8 mouse cellular contexts compared by ENCODE assay signal in genomic region chr8:123062721-123063120, GRCm38 (mm10). TPM values are rescaled to one million over a fixed set of nuclear protein-coding genes. Genes with fewer than 3 reads are reported as not detected.
DNase-seq lines count a peak whose midpoint lies in the region; ATAC-seq and TF ChIP-seq lines count a peak whose summit lies in the region.

Gene Spg7 (plus strand): TSS chr8:123062942.

- no peak within 1 kb of the TSS for H3K4me2 ChIP-seq in forebrain, embryonic 16.5 days (ENCODE audit: low read length)
- no peak within 1 kb of the TSS for H3K4me2 ChIP-seq in hindbrain, embryonic 14.5 days (replicated peaks)
- no peak within 1 kb of the TSS for H3K4me2 ChIP-seq in liver, embryonic 16.5 days (ENCODE audit: low read depth, low read length)

- DNase-seq in adrenal gland, adult 18-20 months (ENCODE audit: low spot score in 2 of 2) = no peak
- DNase-seq in adrenal gland, adult (ENCODE audit: inconsistent age in 2 of 2, low spot score in 1 of 2) = no peak
- no peak for DNase-seq in MEL (ENCODE audit: low read depth, low spot score)
- no peak for DNase-seq in hindbrain, embryonic 14.5 days (ENCODE audit: low spot score)
- DNase-seq in right cerebral cortex, postnatal 4 days = no peak
- no peak for DNase-seq in spleen, adult 12 weeks (ENCODE audit: low spot score)

- H3K27ac ChIP-seq in MEL (ENCODE audit: control insufficient read depth, low read depth, low read length) = no peak within 1 kb of the TSS
- no peak within 1 kb of the TSS for H3K27ac ChIP-seq in forebrain, embryonic 16.5 days (ENCODE audit: low read length)
- no peak within 1 kb of the TSS for H3K27ac ChIP-seq in hindbrain, embryonic 14.5 days
- no peak within 1 kb of the TSS for H3K27ac ChIP-seq in liver, embryonic 16.5 days (ENCODE audit: low read length)

- no peaks in the 10 kb centered on the region for H3K9me3 ChIP-seq in MEL (replicated peaks; ENCODE audit: insufficient read depth, low read length)
- H3K9me3 ChIP-seq in forebrain, embryonic 16.5 days (ENCODE audit: control insufficient read depth, low read length) = no peaks in the 10 kb centered on the region
- no peaks in the 10 kb centered on the region for H3K9me3 ChIP-seq in hindbrain, embryonic 14.5 days (ENCODE audit: control insufficient read depth, low read length)
- H3K9me3 ChIP-seq in liver, embryonic 16.5 days (replicated peaks; ENCODE audit: control insufficient read depth, low read length) = no peaks in the 10 kb centered on the region

- H3K9ac ChIP-seq in MEL (ENCODE audit: control insufficient read depth, low read depth, low read length, poor library complexity, severe bottlenecking) = no peak within 1 kb of the TSS
- H3K9ac ChIP-seq in forebrain, embryonic 16.5 days (replicated peaks; ENCODE audit: low read depth, low read length) = no peak within 1 kb of the TSS
- no peak within 1 kb of the TSS for H3K9ac ChIP-seq in hindbrain, embryonic 14.5 days
- H3K9ac ChIP-seq in liver, embryonic 16.5 days (ENCODE audit: low read depth, low read length) = no peak within 1 kb of the TSS

- H3K4me3 ChIP-seq in MEL (ENCODE audit: control insufficient read depth in 1 of 2, insufficient read depth in 1 of 2, low read depth in 2 of 2, low read length in 2 of 2) = no peak within 1 kb of the TSS
- no peak within 1 kb of the TSS for H3K4me3 ChIP-seq in forebrain, embryonic 16.5 days (replicated peaks; ENCODE audit: low read length)
- H3K4me3 ChIP-seq in hindbrain, embryonic 14.5 days (replicated peaks; ENCODE audit: low read length) = no peak within 1 kb of the TSS
- no peak within 1 kb of the TSS for H3K4me3 ChIP-seq in liver, embryonic 16.5 days (ENCODE audit: low read depth, low read length)

- TF ChIP-seq EP300 in MEL (IDR thresholded peaks at IDR 0.05; ENCODE audit: low read depth in 1 of 2, low read length in 2 of 2) = no peak

- H3K79me2 ChIP-seq in MEL (ENCODE audit: control insufficient read depth, insufficient read depth, low read length, poor library complexity) = peaks cover 30% of the 10 kb centered on the region

- ATAC-seq in forebrain, embryonic 16.5 days = no peak
- no peak for ATAC-seq in hindbrain, embryonic 14.5 days (ENCODE audit: low FRiP score)
- ATAC-seq in liver, embryonic 16.5 days (ENCODE audit: low read depth) = no peak

- peaks cover 0 to 11% of the 10 kb centered on the region in 2 experiments; a peak in 2 of 4 replicates for H3K36me3 ChIP-seq in MEL (ENCODE audit: control insufficient read depth in 1 of 2, insufficient read depth in 2 of 2, low read length in 2 of 2)
- H3K36me3 ChIP-seq in forebrain, embryonic 16.5 days (ENCODE audit: control insufficient read depth, insufficient read depth) = no peaks in the 10 kb centered on the region
- H3K36me3 ChIP-seq in hindbrain, embryonic 14.5 days (replicated peaks; ENCODE audit: control insufficient read depth, insufficient read depth) = peaks cover 5% of the 10 kb centered on the region; the same call in 1 of the 2 replicates
- H3K36me3 ChIP-seq in liver, embryonic 16.5 days (ENCODE audit: control insufficient read depth, insufficient read depth) = no peaks in the 10 kb centered on the region

- TF ChIP-seq RAD21 in MEL (IDR thresholded peaks at IDR 0.05; ENCODE audit: low read depth, low read length) = no peak

- no peak for TF ChIP-seq POLR2A in MEL (IDR thresholded peaks at IDR 0.05; ENCODE audit: control insufficient read depth in 1 of 2, insufficient read depth in 1 of 2, low read depth in 1 of 2, low read length in 2 of 2, poor library complexity in 1 of 2)

- H3K27me3 ChIP-seq in MEL (ENCODE audit: control insufficient read depth in 1 of 2, insufficient read depth in 2 of 2, low read length in 2 of 2) = no peaks in the 10 kb centered on the region
- no peaks in the 10 kb centered on the region for H3K27me3 ChIP-seq in forebrain, embryonic 16.5 days (replicated peaks; ENCODE audit: control insufficient read depth, insufficient read depth, low read length)
- H3K27me3 ChIP-seq in hindbrain, embryonic 14.5 days (ENCODE audit: control insufficient read depth, insufficient read depth, low read length) = no peaks in the 10 kb centered on the region
- no peaks in the 10 kb centered on the region for H3K27me3 ChIP-seq in liver, embryonic 16.5 days (ENCODE audit: control insufficient read depth, insufficient read depth, low read depth, low read length)

- peaks cover 0 to 12% of the 10 kb centered on the region in 2 experiments; a peak in 3 of 4 replicates for H3K4me1 ChIP-seq in MEL (ENCODE audit: control insufficient read depth in 1 of 2, insufficient read depth in 2 of 2, low read length in 2 of 2)
- H3K4me1 ChIP-seq in forebrain, embryonic 16.5 days (replicated peaks; ENCODE audit: control insufficient read depth, insufficient read depth, low read length) = peaks cover 22% of the 10 kb centered on the region
- H3K4me1 ChIP-seq in hindbrain, embryonic 14.5 days (replicated peaks; ENCODE audit: control insufficient read depth, insufficient read depth, low read length) = peaks cover 23% of the 10 kb centered on the region
- H3K4me1 ChIP-seq in liver, embryonic 16.5 days (ENCODE audit: control insufficient read depth, low read depth, low read length) = peaks cover 20% of the 10 kb centered on the region

- no peak for TF ChIP-seq CTCF in MEL (IDR thresholded peaks at IDR 0.05 in 2 of 3, conservative IDR thresholded peaks at IDR 0.05 in 1 of 3; ENCODE audit: control insufficient read depth in 1 of 3, insufficient read depth in 1 of 3, low read depth in 2 of 3, low read length in 3 of 3, poor library complexity in 1 of 3, severe bottlenecking in 1 of 3)

- 73% methylated on average over 7 of the region's 7 CpGs for WGBS in forebrain, embryonic 16.5 days
- 78% methylated on average over 7 of the region's 7 CpGs for WGBS in hindbrain, embryonic 14.5 days
- 65% methylated on average over 7 of the region's 7 CpGs for WGBS in liver, embryonic 16.5 days (ENCODE audit: insufficient replicate concordance)

TF ChIP-seq in MEL, 35 proteins besides CTCF, POLR2A, EP300 and RAD21:
- TF ChIP-seq ZMIZ1 (IDR thresholded peaks at IDR 0.05; ENCODE audit: low read depth, low read length) = no peak
- no peak for TF ChIP-seq JUND (IDR thresholded peaks at IDR 0.05; ENCODE audit: low read depth, low read length)
- no peak for TF ChIP-seq SIN3A (IDR thresholded peaks at IDR 0.05; ENCODE audit: low read length)
- no peak for TF ChIP-seq ZNF384 (IDR thresholded peaks at IDR 0.05; ENCODE audit: low read depth, low read length)
- TF ChIP-seq USF2 (IDR thresholded peaks at IDR 0.05; ENCODE audit: borderline replicate concordance in 1 of 2, insufficient read depth in 1 of 2, low read depth in 1 of 2, low read length in 2 of 2) = no peak
- TF ChIP-seq CHD2 (IDR thresholded peaks at IDR 0.05; ENCODE audit: low read length) = no peak
- no peak for TF ChIP-seq RCOR1 (IDR thresholded peaks at IDR 0.05; ENCODE audit: low read depth, low read length)
- no peak for TF ChIP-seq MAFK (IDR thresholded peaks at IDR 0.05; ENCODE audit: borderline replicate concordance, low read depth, low read length)
- TF ChIP-seq USF1 (IDR thresholded peaks at IDR 0.05; ENCODE audit: low read depth, low read length) = no peak
- TF ChIP-seq NRF1 (IDR thresholded peaks at IDR 0.05; ENCODE audit: insufficient read depth, low read depth, low read length, poor library complexity, severe bottlenecking) = no peak
- no peak for TF ChIP-seq E2F4 (IDR thresholded peaks at IDR 0.05; ENCODE audit: borderline replicate concordance, low read depth, low read length)
- TF ChIP-seq TAL1 (IDR thresholded peaks at IDR 0.05; ENCODE audit: low read length) = no peak
- no peak for TF ChIP-seq SMC3 (IDR thresholded peaks at IDR 0.05; ENCODE audit: low read depth, low read length)
- TF ChIP-seq ZKSCAN1 (IDR thresholded peaks at IDR 0.05; ENCODE audit: low read depth, low read length) = no peak
- no peak for TF ChIP-seq MAZ (IDR thresholded peaks at IDR 0.05; ENCODE audit: low read depth, low read length)

RNA-seq across cellular contexts. Expression of gene Spg7, which starts in this region (rescaled TPM):
- 10 to 100 TPM; 86.9 to 88.3 TPM for total RNA-seq in adrenal gland, adult 18-20 months (2021)
- total RNA-seq in MEL (2012; rRNA removed) = 28.9 and 32.0 TPM in 2 replicates
- 10 to 100 TPM in 1 of 2 experiments, not detected in 1; 36.0 TPM for polyA plus RNA-seq in MEL (2012; ENCODE audit: insufficient read depth in 1 of 2, insufficient read length in 2 of 2, low read depth in 1 of 2, low replicate concordance in 2 of 2, missing spikeins in 1 of 2)
- polyA plus RNA-seq in forebrain, embryonic 16.5 days (2015; fragmentation: Nextera tagmentation; extraction: Ambion mirVana) = 45.3 and 51.8 TPM in 2 replicates
- 41.6 and 44.1 TPM in 2 replicates for polyA plus RNA-seq in hindbrain, embryonic 14.5 days (2014; fragmentation: Nextera tagmentation; extraction: Ambion mirVana)
- polyA plus RNA-seq in liver, embryonic 16.5 days (2015; fragmentation: Nextera tagmentation; extraction: Ambion mirVana) = 19.9 and 20.7 TPM in 2 replicates
